8 mouse cellular contexts compared by ENCODE assay signal in the genomic region with DNA sequence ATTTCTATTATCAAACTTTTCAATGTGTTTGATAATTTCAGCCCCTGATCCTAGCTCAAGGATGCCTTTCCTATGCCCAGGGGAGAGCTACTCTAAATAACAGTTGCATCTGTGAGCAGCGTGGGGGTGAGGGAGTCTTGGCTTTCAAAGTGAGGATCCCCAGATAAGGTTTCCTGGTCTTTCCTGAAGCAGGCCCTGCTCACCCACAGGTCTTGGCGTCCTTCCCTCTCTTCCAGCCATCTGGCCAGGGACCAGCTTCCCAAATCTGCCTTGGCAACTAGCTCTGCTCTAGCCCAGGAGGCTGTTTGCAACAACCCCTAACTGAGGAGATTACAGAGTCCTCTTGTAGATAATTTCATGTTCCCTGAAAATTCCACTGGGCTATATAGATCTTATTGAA. TPM values are rescaled to one million over a fixed set of nuclear protein-coding genes. Genes with fewer than 3 reads are reported as not detected.
DNase-seq lines count a peak whose midpoint lies in the region; ATAC-seq and TF ChIP-seq lines count a peak whose summit lies in the region.

No protein-coding gene starts in this region.

- TF ChIP-seq CTCF in brain, embryonic 14.5 days (IDR thresholded peaks at IDR 0.05; ENCODE audit: borderline replicate concordance, extremely low read depth, insufficient read depth, insufficient read length): no peak
- no peak for TF ChIP-seq CTCF in stomach, postnatal 0 days (IDR thresholded peaks at IDR 0.05; ENCODE audit: low read depth)

- no peak for TF ChIP-seq POLR2A in brain, embryonic 14.5 days (IDR thresholded peaks at IDR 0.05; ENCODE audit: borderline replicate concordance, extremely low read depth, insufficient read depth, insufficient read length, poor library complexity, severe bottlenecking)

- H3K36me3 ChIP-seq in hindbrain, embryonic 14.5 days (replicated peaks; ENCODE audit: control insufficient read depth, insufficient read depth): no peaks in the 10 kb centered on the region
- no peaks in the 10 kb centered on the region for H3K36me3 ChIP-seq in hindbrain, embryonic 12.5 days
- no peaks in the 10 kb centered on the region for H3K36me3 ChIP-seq in stomach, postnatal 0 days (ENCODE audit: control insufficient read depth, insufficient read depth, low read length)
- no peaks in the 10 kb centered on the region for H3K36me3 ChIP-seq in intestine, embryonic 16.5 days (ENCODE audit: control insufficient read depth, insufficient read depth, low read length)
- H3K36me3 ChIP-seq in neural tube, embryonic 15.5 days: no peaks in the 10 kb centered on the region

- H3K4me3 ChIP-seq in hindbrain, embryonic 14.5 days (replicated peaks; ENCODE audit: low read length): no peak overlapping the region
- H3K4me3 ChIP-seq in hindbrain, embryonic 12.5 days: no peak overlapping the region
- H3K4me3 ChIP-seq in stomach, postnatal 0 days (ENCODE audit: low read depth, low read length): no peak overlapping the region
- H3K4me3 ChIP-seq in intestine, embryonic 16.5 days (ENCODE audit: low read length): no peak overlapping the region
- H3K4me3 ChIP-seq in neural tube, embryonic 15.5 days (replicated peaks): no peak overlapping the region

- H3K4me1 ChIP-seq in hindbrain, embryonic 14.5 days (replicated peaks; ENCODE audit: control insufficient read depth, insufficient read depth, low read length): peaks cover 15% of the 10 kb centered on the region
- peaks cover 19% of the 10 kb centered on the region for H3K4me1 ChIP-seq in hindbrain, embryonic 12.5 days
- no peaks in the 10 kb centered on the region for H3K4me1 ChIP-seq in stomach, postnatal 0 days (replicated peaks; ENCODE audit: control insufficient read depth, insufficient read depth)
- peaks cover 9% of the 10 kb centered on the region for H3K4me1 ChIP-seq in intestine, embryonic 16.5 days (ENCODE audit: control insufficient read depth, insufficient read depth, low read length)
- peaks cover 19% of the 10 kb centered on the region for H3K4me1 ChIP-seq in neural tube, embryonic 15.5 days

- 69% methylated on average over 2 of the region's 2 CpGs for WGBS in hindbrain, embryonic 14.5 days
- WGBS in hindbrain, embryonic 12.5 days: 73% methylated on average over 2 of the region's 2 CpGs
- WGBS in stomach, postnatal 0 days: 59% methylated on average over 2 of the region's 2 CpGs
- WGBS in intestine, embryonic 16.5 days: 72% methylated on average over 2 of the region's 2 CpGs
- WGBS in neural tube, embryonic 15.5 days: 61% methylated on average over 2 of the region's 2 CpGs

- no peak for TF ChIP-seq EP300 in stomach, postnatal 0 days (optimal IDR thresholded peaks at IDR 0.05)

- no peak overlapping the region for H3K27ac ChIP-seq in hindbrain, embryonic 14.5 days
- no peak overlapping the region for H3K27ac ChIP-seq in hindbrain, embryonic 12.5 days
- H3K27ac ChIP-seq in stomach, postnatal 0 days (replicated peaks): no peak overlapping the region
- no peak overlapping the region for H3K27ac ChIP-seq in intestine, embryonic 16.5 days (ENCODE audit: low read length)
- no peak overlapping the region for H3K27ac ChIP-seq in neural tube, embryonic 15.5 days (replicated peaks)

- no peak overlapping the region for H3K9ac ChIP-seq in hindbrain, embryonic 14.5 days
- no peak overlapping the region for H3K9ac ChIP-seq in hindbrain, embryonic 12.5 days
- no peak overlapping the region for H3K9ac ChIP-seq in stomach, postnatal 0 days (ENCODE audit: low read length)
- no peak overlapping the region for H3K9ac ChIP-seq in intestine, embryonic 16.5 days (ENCODE audit: low read depth, low read length)
- H3K9ac ChIP-seq in neural tube, embryonic 15.5 days (replicated peaks): no peak overlapping the region

- H3K9me3 ChIP-seq in hindbrain, embryonic 14.5 days (ENCODE audit: control insufficient read depth, low read length): peaks cover 10% of the 10 kb centered on the region; the same call in 1 of the 2 replicates
- 0 out of 2 replicates have a peak, but pooled peaks cover 3% of the 10 kb centered on the region for H3K9me3 ChIP-seq in hindbrain, embryonic 12.5 days (replicated peaks)
- H3K9me3 ChIP-seq in stomach, postnatal 0 days (ENCODE audit: control insufficient read depth, low read length): no peaks in the 10 kb centered on the region
- H3K9me3 ChIP-seq in intestine, embryonic 16.5 days (ENCODE audit: control insufficient read depth, low read length): no peaks in the 10 kb centered on the region
- 0 out of 2 replicates have a peak, but pooled peaks cover 2% of the 10 kb centered on the region for H3K9me3 ChIP-seq in neural tube, embryonic 15.5 days (replicated peaks)

- peak; percentile 44 for DNase-seq in hindbrain, embryonic 14.5 days (ENCODE audit: low spot score)
- DNase-seq in brain, embryonic 14.5 days (ENCODE audit: low read depth): peak; percentile 64
- peak; percentile 79 to 85 for DNase-seq in heart, adult 9 months (ENCODE audit: low spot score in 2 of 2)
- DNase-seq in left cerebral cortex, adult 8-10 months (ENCODE audit: low spot score in 2 of 2): peak; percentile 44 to 65
- peak; percentile 25 for DNase-seq in stomach, postnatal 0 days (ENCODE audit: low spot score)

- no peaks in the 10 kb centered on the region for H3K27me3 ChIP-seq in hindbrain, embryonic 14.5 days (ENCODE audit: control insufficient read depth, insufficient read depth, low read length)
- no peaks in the 10 kb centered on the region for H3K27me3 ChIP-seq in hindbrain, embryonic 12.5 days
- H3K27me3 ChIP-seq in stomach, postnatal 0 days (ENCODE audit: control insufficient read depth, insufficient read depth, low read length): no peaks in the 10 kb centered on the region
- no peaks in the 10 kb centered on the region for H3K27me3 ChIP-seq in intestine, embryonic 16.5 days (replicated peaks; ENCODE audit: control insufficient read depth, insufficient read depth, low read length)
- no peaks in the 10 kb centered on the region for H3K27me3 ChIP-seq in neural tube, embryonic 15.5 days (replicated peaks)

- ATAC-seq in hindbrain, embryonic 14.5 days (ENCODE audit: low FRiP score): no peak
- no peak for ATAC-seq in hindbrain, embryonic 12.5 days (ENCODE audit: low FRiP score)
- no peak for ATAC-seq in stomach, postnatal 0 days (ENCODE audit: low FRiP score, low TSS enrichment)
- no peak for ATAC-seq in intestine, embryonic 16.5 days
- ATAC-seq in neural tube, embryonic 15.5 days (ENCODE audit: low FRiP score): no peak

- H3K4me2 ChIP-seq in hindbrain, embryonic 14.5 days (replicated peaks): no peak overlapping the region
- no peak overlapping the region for H3K4me2 ChIP-seq in hindbrain, embryonic 12.5 days (replicated peaks)
- H3K4me2 ChIP-seq in stomach, postnatal 0 days (replicated peaks; ENCODE audit: low read depth): no peak overlapping the region
- no peak overlapping the region for H3K4me2 ChIP-seq in intestine, embryonic 16.5 days (ENCODE audit: low read depth, low read length)
- H3K4me2 ChIP-seq in neural tube, embryonic 15.5 days: no peak overlapping the region

RNA-seq across cellular contexts. Expression of gene Ppp3ca, which starts 1.9 kb away (rescaled TPM):
- polyA plus RNA-seq in hindbrain, embryonic 14.5 days (2014; fragmentation: Nextera tagmentation; extraction: Ambion mirVana): 181 and 205 TPM in 2 replicates
- 127 and 145 TPM in 2 replicates for polyA plus RNA-seq in hindbrain, embryonic 12.5 days (2016; fragmentation: Nextera tagmentation; extraction: Ambion mirVana)
- polyA plus RNA-seq in brain, embryonic 14.5 days (2012; rRNA removed): 55.4 and 78.6 TPM in 2 replicates
- total RNA-seq in left cerebral cortex, adult 8-10 months (2022): 100 to 1,000 TPM; 870 to 989 (median 929) TPM
- 50.2 and 52.7 TPM in 2 replicates for polyA plus RNA-seq in stomach, postnatal 0 days (2015; fragmentation: Nextera tagmentation; extraction: Ambion mirVana)
- polyA plus RNA-seq in intestine, embryonic 16.5 days (2015; fragmentation: Nextera tagmentation; extraction: Ambion mirVana): 33.6 and 35.0 TPM in 2 replicates
- polyA plus RNA-seq in neural tube, embryonic 15.5 days (2015; fragmentation: Nextera tagmentation; extraction: Ambion mirVana): 166 and 190 TPM in 2 replicates

Comparison
In these comparisons a context has a peak if more than half of its experiments do, and no peak if none do; other contexts are left out.
1. DNase-seq: peak in every context shown above with its lines; median percentile 82 in heart, adult 9 months; 64 in brain, embryonic 14.5 days; 54 in left cerebral cortex, adult 8-10 months; 44 in hindbrain, embryonic 14.5 days; 25 in stomach, postnatal 0 days.